Mouse (Mus musculus): ENCODE results near the gene Satb2. TPM values are rescaled to one million over a fixed set of nuclear protein-coding genes. Genes with fewer than 3 reads are reported as not detected.
"Not testable (repeated sequence)": the region's sequence is repeated elsewhere in the genome, so short reads cannot be mapped to it uniquely, and the experiment has no call there.

Gene Satb2
- polyA plus RNA-seq, 1 experiment from 2014 or later = 0.29 TPM

- Histone ChIP-seq H3K4me3 (no peak overlapping the region), H3K27me3 (no peaks in the 10 kb centered on the region), H3K9ac (no peak overlapping the region), H3K27ac (no peak overlapping the region), H3K4me2 (no peak overlapping the region), H3K36me3 (no peaks in the 10 kb centered on the region), H3K4me1 (no peaks in the 10 kb centered on the region), H3K9me3 (no peaks in the 10 kb centered on the region)
- WGBS = 68% methylated on average over 3 of the region's 3 CpGs
- no peak for ATAC-seq (ENCODE audit: borderline replicate concordance, extremely low read depth, low FRiP score, low TSS enrichment)
Observed at GRCm38 (mm10) chr1:56811486-56811885, 167.0 kb downstream of the Satb2 start.

- no peak overlapping the region for H3K4me3 ChIP-seq
- 78% methylated on average over 5 of the region's 5 CpGs for WGBS
- no peak overlapping the region for H3K4me2 ChIP-seq
- H3K9ac ChIP-seq = no peak overlapping the region
- no peaks in the 10 kb centered on the region for H3K27me3 ChIP-seq
- no peaks in the 10 kb centered on the region for H3K4me1 ChIP-seq
- no peaks in the 10 kb centered on the region for H3K9me3 ChIP-seq
- ATAC-seq (ENCODE audit: borderline replicate concordance, extremely low read depth, low FRiP score, low TSS enrichment) = no peak
- no peaks in the 10 kb centered on the region for H3K36me3 ChIP-seq
- no peak overlapping the region for H3K27ac ChIP-seq
Observed at GRCm38 (mm10) chr1:56806006-56806405, 172.4 kb downstream of the Satb2 start.

GRCm38 (mm10) chr1:56800611-56801010 lies 177.8 kb downstream of the Satb2 start:
- no peaks in the 10 kb centered on the region for H3K9me3 ChIP-seq
- no peak for ATAC-seq (ENCODE audit: borderline replicate concordance, extremely low read depth, low FRiP score, low TSS enrichment)

GRCm38 (mm10) chr1:56795016-56795608 lies 183.3 kb downstream of the Satb2 start:
- WGBS = 77% methylated on average over 19 of the region's 19 CpGs
- no peak for ATAC-seq (ENCODE audit: borderline replicate concordance, extremely low read depth, low FRiP score, low TSS enrichment)

More at GRCm38 (mm10) chr1:56800611-56801010, 177.8 kb downstream of the Satb2 start:
- Histone ChIP-seq H3K36me3 (no peaks in the 10 kb centered on the region), H3K4me2 (no peak overlapping the region), H3K4me1 (no peaks in the 10 kb centered on the region), H3K27me3 (no peaks in the 10 kb centered on the region), H3K9ac (no peak overlapping the region), H3K4me3 (no peak overlapping the region), H3K27ac (no peak overlapping the region)
- WGBS = 84% methylated on average over 7 of the region's 7 CpGs

GRCm38 (mm10) chr1:56789641-56790040 lies 188.8 kb downstream of the Satb2 start:
- ATAC-seq (ENCODE audit: borderline replicate concordance, extremely low read depth, low FRiP score, low TSS enrichment) = no peak
- 77% methylated on average over 2 of the region's 2 CpGs for WGBS
- H3K4me1 ChIP-seq = no peaks in the 10 kb centered on the region
- H3K9me3 ChIP-seq = no peaks in the 10 kb centered on the region
- H3K4me2 ChIP-seq = no peak overlapping the region
- H3K27me3 ChIP-seq = no peaks in the 10 kb centered on the region
- no peak overlapping the region for H3K27ac ChIP-seq
- no peak overlapping the region for H3K4me3 ChIP-seq
- H3K9ac ChIP-seq = no peak overlapping the region
- H3K36me3 ChIP-seq = no peaks in the 10 kb centered on the region

More at GRCm38 (mm10) chr1:56795016-56795608, 183.3 kb downstream of the Satb2 start:
- no peaks in the 10 kb centered on the region for H3K4me1 ChIP-seq
- no peaks in the 10 kb centered on the region for H3K27me3 ChIP-seq
- no peak overlapping the region for H3K9ac ChIP-seq
- no peaks in the 10 kb centered on the region for H3K36me3 ChIP-seq
- no peak overlapping the region for H3K4me3 ChIP-seq
- H3K9me3 ChIP-seq = no peaks in the 10 kb centered on the region
- no peak overlapping the region for H3K27ac ChIP-seq
- no peak overlapping the region for H3K4me2 ChIP-seq

GRCm38 (mm10) chr1:56782139-56782538 lies 196.3 kb downstream of the Satb2 start:
- H3K36me3 ChIP-seq; H3K27ac ChIP-seq; H3K27me3 ChIP-seq; ATAC-seq (ENCODE audit: borderline replicate concordance, extremely low read depth, low FRiP score, low TSS enrichment); H3K4me1 ChIP-seq; H3K9me3 ChIP-seq; H3K9ac ChIP-seq; H3K4me3 ChIP-seq; H3K4me2 ChIP-seq: not testable (repeated sequence)
- WGBS = 92% methylated on average over 13 of the region's 13 CpGs

- Histone ChIP-seq H3K4me1 (no peaks in the 10 kb centered on the region), H3K27me3 (no peaks in the 10 kb centered on the region), H3K4me3 (no peak overlapping the region), H3K9me3 (no peaks in the 10 kb centered on the region), H3K9ac (no peak overlapping the region), H3K4me2 (no peak overlapping the region), H3K27ac (no peak overlapping the region), H3K36me3 (no peaks in the 10 kb centered on the region)
- no peak for ATAC-seq (ENCODE audit: borderline replicate concordance, extremely low read depth, low FRiP score, low TSS enrichment)
- WGBS = 84% methylated on average over 1 of the region's 1 CpGs
Observed at GRCm38 (mm10) chr1:56764205-56764604, 214.2 kb downstream of the Satb2 start.

- H3K4me1 ChIP-seq = no peaks in the 10 kb centered on the region
- H3K27ac ChIP-seq = no peak overlapping the region
- WGBS = 88% methylated on average over 1 of the region's 1 CpGs
- no peak for ATAC-seq (ENCODE audit: borderline replicate concordance, extremely low read depth, low FRiP score, low TSS enrichment)
- H3K9me3 ChIP-seq = no peaks in the 10 kb centered on the region
- H3K4me2 ChIP-seq = no peak overlapping the region
- no peak overlapping the region for H3K9ac ChIP-seq
- no peak overlapping the region for H3K4me3 ChIP-seq
- no peaks in the 10 kb centered on the region for H3K27me3 ChIP-seq
- H3K36me3 ChIP-seq = no peaks in the 10 kb centered on the region
Observed at GRCm38 (mm10) chr1:56761512-56761911, 216.9 kb downstream of the Satb2 start.

- H3K9ac ChIP-seq = no peak overlapping the region
- H3K4me1 ChIP-seq = no peaks in the 10 kb centered on the region
- no peak overlapping the region for H3K4me2 ChIP-seq
- H3K27ac ChIP-seq = no peak overlapping the region
- H3K36me3 ChIP-seq = no peaks in the 10 kb centered on the region
- H3K4me3 ChIP-seq = no peak overlapping the region
- H3K27me3 ChIP-seq = no peaks in the 10 kb centered on the region
- ATAC-seq (ENCODE audit: borderline replicate concordance, extremely low read depth, low FRiP score, low TSS enrichment) = no peak
- no peaks in the 10 kb centered on the region for H3K9me3 ChIP-seq
- WGBS = 26% methylated on average over 1 of the region's 1 CpGs
Observed at GRCm38 (mm10) chr1:56753283-56753682, 225.2 kb downstream of the Satb2 start.

- no peak for ATAC-seq (ENCODE audit: borderline replicate concordance, extremely low read depth, low FRiP score, low TSS enrichment)
- WGBS = 91% methylated on average over 2 of the region's 2 CpGs
Observed at GRCm38 (mm10) chr1:56750693-56751092, 227.8 kb downstream of the Satb2 start.

GRCm38 (mm10) chr1:56749629-56750311 lies 228.7 kb downstream of the Satb2 start:
- H3K4me2 ChIP-seq = no peak overlapping the region
- WGBS = 78% methylated on average over 16 of the region's 16 CpGs
- no peaks in the 10 kb centered on the region for H3K4me1 ChIP-seq
- no peak overlapping the region for H3K9ac ChIP-seq
- no peak overlapping the region for H3K27ac ChIP-seq
- H3K36me3 ChIP-seq = no peaks in the 10 kb centered on the region
- no peaks in the 10 kb centered on the region for H3K9me3 ChIP-seq
- H3K27me3 ChIP-seq = no peaks in the 10 kb centered on the region
- no peak for ATAC-seq (ENCODE audit: borderline replicate concordance, extremely low read depth, low FRiP score, low TSS enrichment)
- no peak overlapping the region for H3K4me3 ChIP-seq

More at GRCm38 (mm10) chr1:56750693-56751092, 227.8 kb downstream of the Satb2 start:
- Histone ChIP-seq H3K27ac (no peak overlapping the region), H3K27me3 (no peaks in the 10 kb centered on the region), H3K4me1 (no peaks in the 10 kb centered on the region), H3K36me3 (no peaks in the 10 kb centered on the region), H3K9me3 (no peaks in the 10 kb centered on the region), H3K4me2 (no peak overlapping the region), H3K4me3 (no peak overlapping the region), H3K9ac (no peak overlapping the region)

GRCm38 (mm10) chr1:56748876-56749493 lies 229.5 kb downstream of the Satb2 start:
- H3K9me3 ChIP-seq = no peaks in the 10 kb centered on the region
- H3K27ac ChIP-seq = no peak overlapping the region
- no peak for ATAC-seq (ENCODE audit: borderline replicate concordance, extremely low read depth, low FRiP score, low TSS enrichment)
- H3K4me1 ChIP-seq = no peaks in the 10 kb centered on the region
- H3K36me3 ChIP-seq = no peaks in the 10 kb centered on the region
- no peak overlapping the region for H3K4me3 ChIP-seq
- no peak overlapping the region for H3K9ac ChIP-seq
- no peak overlapping the region for H3K4me2 ChIP-seq
- WGBS = 73% methylated on average over 11 of the region's 11 CpGs
- H3K27me3 ChIP-seq = no peaks in the 10 kb centered on the region

Measured in lung, embryonic 15.5 days (tissue).